Mouse (Mus musculus): ENCODE data around the gene Rasal2.

DNA sequence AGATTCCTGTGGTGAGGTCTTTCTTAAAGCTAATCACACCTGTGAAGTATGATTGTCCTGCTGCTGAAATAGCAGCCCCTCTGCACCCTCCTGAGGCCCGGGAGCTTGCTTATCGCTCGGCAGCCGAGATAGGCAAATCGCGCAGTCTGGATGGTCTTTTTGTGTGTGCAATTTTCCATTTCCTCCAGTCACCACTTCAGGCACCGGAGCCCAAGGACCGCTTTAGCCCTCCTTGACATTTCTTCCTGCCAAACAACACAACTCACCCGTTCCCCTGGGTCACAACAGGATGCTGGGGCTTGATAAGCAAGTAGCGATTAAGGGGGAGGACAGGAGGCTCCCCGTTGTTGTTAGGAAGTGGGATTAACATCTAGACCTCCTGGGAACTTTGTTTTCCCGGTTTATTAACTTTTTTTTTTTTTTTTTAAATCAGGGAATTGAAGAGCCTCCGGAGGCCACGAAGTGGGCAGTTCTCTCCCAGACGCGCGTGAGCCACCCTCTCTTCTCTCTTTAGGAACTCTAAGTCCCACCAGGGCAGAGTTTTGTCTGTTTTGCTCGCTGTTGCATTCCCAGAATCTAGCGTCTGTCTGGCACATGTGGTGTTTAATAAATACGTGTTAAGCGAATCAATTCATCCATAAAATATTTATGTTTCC, 37.7 kb upstream of the Rasal2 start:
- TF ChIP-seq TAL1 (IDR thresholded peaks at IDR 0.05; ENCODE audit: low read length): no peak
- TF ChIP-seq GATA1 (IDR thresholded peaks at IDR 0.05; ENCODE audit: low read length): no peak

All from erythroblast, embryonic 14.5 days (primary cell).